Mouse (Mus musculus): ENCODE results near the gene Tmigd3. TPM values are rescaled to one million over a fixed set of nuclear protein-coding genes. Genes with fewer than 3 reads are reported as not detected.

Gene Tmigd3
- not detected in 2 replicates for total RNA-seq (2014; fragmentation: Nextera tagmentation)
- total RNA-seq (2017): 1.3 and 5.5 TPM in 2 replicates
- 0.05 TPM in 1 of 2 replicates, not detected in the other for polyA plus RNA-seq (2012)

DNA sequence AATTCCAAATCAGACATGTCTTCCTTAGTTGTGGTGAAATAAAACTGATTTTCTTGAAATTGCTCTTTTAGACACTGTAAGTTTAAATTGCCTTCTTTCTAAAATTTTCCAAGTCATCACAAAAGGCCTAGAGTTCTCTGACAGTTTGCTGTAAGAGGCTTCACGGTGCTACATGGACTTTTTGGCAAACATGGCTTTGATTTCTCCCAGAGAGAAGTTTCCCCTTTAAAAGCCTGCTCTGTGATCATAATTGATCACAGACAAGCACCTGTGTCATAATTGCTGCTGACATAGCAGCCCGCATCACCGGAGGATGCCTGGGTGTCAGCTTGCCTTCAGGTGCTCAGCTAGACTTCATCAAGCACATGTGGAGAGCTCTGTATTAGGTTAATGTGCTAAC is at the start of gene Tmigd3, which contains the start of gene Adora3:
Tmigd3 (plus strand) TSS at position 346 of the 400 bp plus-strand sequence.
Adora3 (plus strand) TSS at position 301 of the 400 bp plus-strand sequence.
- Histone ChIP-seq H3K27me3 (ENCODE audit: insufficient read depth, low read length) (peaks cover 31% of the 10 kb centered on the region), H3K4me3 (ENCODE audit: low read depth, low read length) (no peak within 1 kb of the TSS), H3K4me1 (ENCODE audit: insufficient read depth, low read depth, low read length) (peaks cover 7% of the 10 kb centered on the region), H3K9me3 (replicated peaks) (no peaks in the 10 kb centered on the region), H3K36me3 (replicated peaks) (no peaks in the 10 kb centered on the region)
- no peak for DNase-seq (ENCODE audit: low spot score)
- no peak for ATAC-seq (ENCODE audit: extremely low read depth, insufficient number of reproducible peaks, low FRiP score, poor library complexity, severe bottlenecking)
- TF ChIP-seq GATA1 (IDR thresholded peaks at IDR 0.05; ENCODE audit: borderline replicate concordance, low read length): no peak
- no peak for TF ChIP-seq POLR2AphosphoS5 (IDR thresholded peaks at IDR 0.05; ENCODE audit: insufficient replicate concordance, low read depth, low read length)
- no peak for TF ChIP-seq TAL1 (conservative IDR thresholded peaks at IDR 0.05; ENCODE audit: low read depth, low read length)
- TF ChIP-seq CTCF (IDR thresholded peaks at IDR 0.05; ENCODE audit: low read depth, low read length): no peak
- no peak for TF ChIP-seq GATA2 (IDR thresholded peaks at IDR 0.05; ENCODE audit: borderline replicate concordance, low read depth, low read length)

DNA sequence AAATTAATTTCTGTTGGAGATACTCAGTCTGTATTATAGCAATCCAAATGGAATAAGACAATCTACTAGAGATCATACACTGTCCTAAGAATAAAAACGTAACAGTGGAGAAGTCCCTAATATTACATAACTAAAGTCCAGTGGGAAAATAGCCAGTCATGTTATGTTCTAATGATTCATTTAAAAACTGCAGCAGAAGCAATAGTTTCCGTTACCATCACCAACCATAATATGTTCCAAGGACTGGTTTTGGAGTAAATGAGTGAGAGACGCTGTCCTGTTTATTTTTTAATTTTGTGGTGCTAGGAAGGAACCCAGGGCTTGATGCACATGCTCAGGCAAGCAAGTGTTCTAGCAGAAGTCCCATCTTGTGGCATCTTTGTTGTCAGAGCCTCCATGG is 49.2 kb upstream of the Tmigd3 start:
- TF ChIP-seq GATA2 (IDR thresholded peaks at IDR 0.05; ENCODE audit: borderline replicate concordance, low read depth, low read length) (no peak), GATA1 (IDR thresholded peaks at IDR 0.05; ENCODE audit: borderline replicate concordance, low read length) (no peak), POLR2AphosphoS5 (IDR thresholded peaks at IDR 0.05; ENCODE audit: insufficient replicate concordance, low read depth, low read length) (no peak), CTCF (IDR thresholded peaks at IDR 0.05; ENCODE audit: low read depth, low read length) (no peak), TAL1 (conservative IDR thresholded peaks at IDR 0.05; ENCODE audit: low read depth, low read length) (no peak)
- H3K4me1 ChIP-seq (ENCODE audit: insufficient read depth, low read depth, low read length): peaks cover 47% of the 10 kb centered on the region
- no peaks in the 10 kb centered on the region for H3K27me3 ChIP-seq (ENCODE audit: insufficient read depth, low read length)
- H3K36me3 ChIP-seq (replicated peaks): no peaks in the 10 kb centered on the region
- H3K4me3 ChIP-seq (ENCODE audit: low read depth, low read length): no peak overlapping the region
- ATAC-seq (ENCODE audit: extremely low read depth, insufficient number of reproducible peaks, low FRiP score, poor library complexity, severe bottlenecking) (no peak), DNase-seq (ENCODE audit: low spot score) (no peak)
- no peaks in the 10 kb centered on the region for H3K9me3 ChIP-seq (replicated peaks)

DNA sequence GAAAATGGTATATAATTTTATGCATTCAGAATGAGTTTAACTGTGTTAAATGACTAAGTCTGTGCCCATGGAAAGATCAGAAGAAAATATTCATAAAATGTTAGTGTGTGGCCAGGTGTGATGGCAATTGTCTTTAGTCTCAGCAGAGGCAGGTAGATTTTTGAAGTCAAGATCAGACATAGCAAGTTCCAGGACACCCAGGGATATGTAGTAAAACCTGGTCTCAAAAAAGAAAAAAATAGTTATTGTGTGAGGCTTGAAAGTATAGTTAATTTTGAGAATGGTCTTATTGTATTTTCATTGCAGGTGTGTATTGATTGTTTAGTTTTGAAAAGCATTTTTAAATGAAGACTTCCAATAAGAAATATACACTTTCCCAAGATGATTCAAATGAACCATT is 47.1 kb upstream of the Tmigd3 start:
- ATAC-seq (ENCODE audit: extremely low read depth, insufficient number of reproducible peaks, low FRiP score, poor library complexity, severe bottlenecking): no peak
- Histone ChIP-seq H3K9me3 (replicated peaks) (no peaks in the 10 kb centered on the region), H3K4me1 (ENCODE audit: insufficient read depth, low read depth, low read length) (peaks cover 33% of the 10 kb centered on the region), H3K36me3 (replicated peaks) (no peaks in the 10 kb centered on the region), H3K4me3 (ENCODE audit: low read depth, low read length) (no peak overlapping the region), H3K27me3 (ENCODE audit: insufficient read depth, low read length) (no peaks in the 10 kb centered on the region)
- TF ChIP-seq GATA1 (IDR thresholded peaks at IDR 0.05; ENCODE audit: borderline replicate concordance, low read length) (no peak), GATA2 (IDR thresholded peaks at IDR 0.05; ENCODE audit: borderline replicate concordance, low read depth, low read length) (no peak), POLR2AphosphoS5 (IDR thresholded peaks at IDR 0.05; ENCODE audit: insufficient replicate concordance, low read depth, low read length) (no peak), CTCF (IDR thresholded peaks at IDR 0.05; ENCODE audit: low read depth, low read length) (no peak), TAL1 (conservative IDR thresholded peaks at IDR 0.05; ENCODE audit: low read depth, low read length) (no peak)
- DNase-seq (ENCODE audit: low spot score): no peak

DNA sequence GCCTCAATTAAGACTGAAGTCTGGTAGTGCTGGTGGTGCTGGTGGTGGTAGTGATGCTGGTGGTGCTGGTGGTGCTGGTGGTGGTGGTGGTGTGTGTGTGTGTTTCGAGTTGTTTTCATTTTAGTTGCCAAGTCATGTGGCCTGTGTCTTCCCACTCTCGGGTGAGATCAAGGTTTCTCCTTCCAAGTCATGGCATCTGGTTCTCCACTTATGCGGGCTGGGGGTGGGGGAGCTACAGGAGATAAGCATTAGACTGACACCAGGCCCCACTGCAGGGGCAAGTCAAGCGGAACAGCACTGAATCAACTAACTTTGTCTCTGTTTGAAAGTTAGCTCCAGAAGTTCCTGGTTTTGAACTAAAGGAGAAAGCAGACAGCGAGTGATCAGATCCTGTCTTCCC is 46.6 kb upstream of the Tmigd3 start:
- ATAC-seq (ENCODE audit: extremely low read depth, insufficient number of reproducible peaks, low FRiP score, poor library complexity, severe bottlenecking) (0 out of 2 replicates have a peak, but pooled peaks have one; percentile 22), DNase-seq (ENCODE audit: low spot score) (peak; percentile 31)
- no peaks in the 10 kb centered on the region for H3K36me3 ChIP-seq (replicated peaks)
- no peak overlapping the region; the same call in 1 of the 2 replicates for H3K4me3 ChIP-seq (ENCODE audit: low read depth, low read length)
- no peaks in the 10 kb centered on the region for H3K9me3 ChIP-seq (replicated peaks)
- H3K27me3 ChIP-seq (ENCODE audit: insufficient read depth, low read length): no peaks in the 10 kb centered on the region
- TF ChIP-seq CTCF (IDR thresholded peaks at IDR 0.05; ENCODE audit: low read depth, low read length) (no peak), GATA2 (IDR thresholded peaks at IDR 0.05; ENCODE audit: borderline replicate concordance, low read depth, low read length) (no peak), TAL1 (conservative IDR thresholded peaks at IDR 0.05; ENCODE audit: low read depth, low read length) (no peak), POLR2AphosphoS5 (IDR thresholded peaks at IDR 0.05; ENCODE audit: insufficient replicate concordance, low read depth, low read length) (no peak), GATA1 (IDR thresholded peaks at IDR 0.05; ENCODE audit: borderline replicate concordance, low read length) (no peak)
- peaks cover 29% of the 10 kb centered on the region for H3K4me1 ChIP-seq (ENCODE audit: insufficient read depth, low read depth, low read length)

DNA sequence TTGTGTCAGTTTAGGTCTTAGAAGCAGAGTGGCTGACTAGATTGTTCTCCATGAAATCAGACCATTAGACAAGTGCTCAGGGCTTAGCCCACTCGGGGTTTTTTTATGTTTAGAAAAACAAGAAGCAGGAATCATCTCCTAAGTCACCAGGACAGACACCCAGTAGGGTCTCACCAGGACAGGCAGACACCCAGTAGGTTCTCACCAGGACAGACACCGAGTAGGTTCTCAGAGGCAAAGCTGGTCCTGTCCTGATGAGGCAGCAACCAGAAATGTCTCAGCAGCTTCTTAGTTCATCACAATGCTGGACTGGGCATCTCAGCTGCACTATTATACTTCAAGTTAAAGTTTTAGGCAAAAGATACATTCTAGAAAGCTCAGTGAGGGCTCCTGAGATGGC is 46.0 kb upstream of the Tmigd3 start:
- DNase-seq (ENCODE audit: low spot score) (no peak), ATAC-seq (ENCODE audit: extremely low read depth, insufficient number of reproducible peaks, low FRiP score, poor library complexity, severe bottlenecking) (no peak)
- H3K4me3 ChIP-seq (ENCODE audit: low read depth, low read length): no peak overlapping the region
- no peaks in the 10 kb centered on the region for H3K36me3 ChIP-seq (replicated peaks)
- H3K4me1 ChIP-seq (ENCODE audit: insufficient read depth, low read depth, low read length): peaks cover 26% of the 10 kb centered on the region
- H3K27me3 ChIP-seq (ENCODE audit: insufficient read depth, low read length): no peaks in the 10 kb centered on the region
- no peaks in the 10 kb centered on the region for H3K9me3 ChIP-seq (replicated peaks)
- TF ChIP-seq TAL1 (conservative IDR thresholded peaks at IDR 0.05; ENCODE audit: low read depth, low read length): no peak
- TF ChIP-seq CTCF (IDR thresholded peaks at IDR 0.05; ENCODE audit: low read depth, low read length): no peak
- no peak for TF ChIP-seq POLR2AphosphoS5 (IDR thresholded peaks at IDR 0.05; ENCODE audit: insufficient replicate concordance, low read depth, low read length)
- no peak for TF ChIP-seq GATA1 (IDR thresholded peaks at IDR 0.05; ENCODE audit: borderline replicate concordance, low read length)
- no peak for TF ChIP-seq GATA2 (IDR thresholded peaks at IDR 0.05; ENCODE audit: borderline replicate concordance, low read depth, low read length)

DNA sequence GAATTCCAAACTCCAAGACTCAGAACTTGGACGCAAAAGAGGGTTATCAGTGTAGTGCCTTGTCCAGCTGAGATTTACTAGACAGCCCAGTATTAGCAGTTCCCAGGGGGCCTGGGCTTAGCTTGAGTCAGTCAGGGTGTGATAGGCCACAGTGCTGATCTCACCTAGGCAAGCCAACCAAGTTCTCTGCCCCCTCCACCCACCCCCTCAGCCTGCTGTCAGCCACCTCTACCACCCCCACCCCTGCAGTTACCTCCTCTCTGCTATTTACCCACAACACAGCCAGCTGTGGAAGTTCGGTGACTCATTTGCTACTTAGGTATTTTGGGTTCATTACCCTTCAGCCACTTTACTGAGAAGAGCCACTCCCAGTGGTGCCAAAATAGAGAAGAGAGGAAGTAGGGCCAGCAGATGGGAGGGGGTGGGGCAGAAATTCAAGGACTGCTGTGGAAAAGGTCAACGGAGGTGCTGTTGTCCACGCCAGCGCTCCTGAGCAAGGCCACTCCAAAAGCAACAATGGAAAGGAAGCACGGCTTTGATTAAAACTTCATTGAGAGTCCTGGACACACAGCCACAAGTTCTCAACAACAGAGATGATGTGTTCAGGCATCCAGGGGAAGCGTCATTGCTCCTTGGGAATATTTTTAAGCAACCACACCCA is 45.1 kb upstream of the Tmigd3 start:
- ATAC-seq (ENCODE audit: extremely low read depth, insufficient number of reproducible peaks, low FRiP score, poor library complexity, severe bottlenecking): peak; percentile 22; the same call in 1 of the 2 replicates
- Histone ChIP-seq H3K4me1 (ENCODE audit: insufficient read depth, low read depth, low read length) (peaks cover 26% of the 10 kb centered on the region), H3K4me3 (ENCODE audit: low read depth, low read length) (no peak overlapping the region), H3K27me3 (ENCODE audit: insufficient read depth, low read length) (no peaks in the 10 kb centered on the region), H3K9me3 (replicated peaks) (no peaks in the 10 kb centered on the region), H3K36me3 (replicated peaks) (no peaks in the 10 kb centered on the region)
- no peak for TF ChIP-seq TAL1 (conservative IDR thresholded peaks at IDR 0.05; ENCODE audit: low read depth, low read length)
- no peak for TF ChIP-seq GATA1 (IDR thresholded peaks at IDR 0.05; ENCODE audit: borderline replicate concordance, low read length)
- TF ChIP-seq GATA2 (IDR thresholded peaks at IDR 0.05; ENCODE audit: borderline replicate concordance, low read depth, low read length): no peak
- no peak for TF ChIP-seq CTCF (IDR thresholded peaks at IDR 0.05; ENCODE audit: low read depth, low read length)
- TF ChIP-seq POLR2AphosphoS5 (IDR thresholded peaks at IDR 0.05; ENCODE audit: insufficient replicate concordance, low read depth, low read length): no peak
- peak; percentile 5 for DNase-seq (ENCODE audit: low spot score)

Data from G1E (cell line).